Mouse (Mus musculus): ENCODE measurements at regions not wholly inside any gene's neighbourhood (a gene's known extent, or its start where the extent isn't known, plus 50 kb on each side); places are given as distances from the start of the nearest gene placed in this dataset.

DNA sequence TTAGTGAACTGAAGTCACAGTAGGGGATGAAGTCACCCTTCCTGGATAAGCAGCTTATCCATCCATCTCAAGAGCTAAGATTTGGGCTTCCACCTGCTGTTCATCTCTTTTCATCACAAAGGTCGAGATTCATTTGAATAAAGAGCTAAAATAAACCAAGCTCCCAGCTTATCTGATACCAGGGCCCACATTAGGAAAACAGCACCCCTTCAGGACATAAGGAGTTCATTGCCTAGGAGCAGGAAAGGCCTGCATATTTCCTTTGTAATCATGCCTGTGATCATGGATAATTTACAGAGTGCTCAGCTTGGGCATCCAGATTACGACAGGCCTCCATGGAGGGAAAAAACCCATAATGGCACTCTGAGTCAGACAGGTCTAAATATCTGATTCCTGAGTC is 190.7 kb upstream of the Klhl29 start:
- DNase-seq (ENCODE audit: low read depth, low spot score) = no peak

- DNase-seq (ENCODE audit: low read depth, low spot score) = peak; percentile 47
Observed at GRCm38 (mm10) chr12:5552607-5553006, 177.1 kb upstream of the Klhl29 start.

DNA sequence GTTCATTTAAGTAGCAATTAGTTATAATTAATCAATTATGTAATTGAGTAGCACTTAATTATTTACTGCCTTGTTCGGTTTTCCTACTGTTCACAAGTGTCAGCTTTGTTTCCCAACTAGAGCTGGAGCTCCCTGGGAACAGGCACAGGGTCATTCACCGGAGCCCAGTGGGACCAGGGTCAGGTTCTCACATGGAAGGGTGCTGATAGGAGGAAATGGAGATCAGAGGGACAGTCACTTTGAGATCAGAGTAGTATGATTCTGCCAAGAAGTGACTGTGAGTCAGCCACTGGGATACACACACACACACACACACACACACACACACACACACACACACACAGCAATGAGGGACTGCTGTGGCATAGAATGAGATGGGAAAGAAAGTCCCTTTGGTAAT is 176.4 kb upstream of the Klhl29 start:
- DNase-seq (ENCODE audit: low read depth, low spot score) = no peak

DNA sequence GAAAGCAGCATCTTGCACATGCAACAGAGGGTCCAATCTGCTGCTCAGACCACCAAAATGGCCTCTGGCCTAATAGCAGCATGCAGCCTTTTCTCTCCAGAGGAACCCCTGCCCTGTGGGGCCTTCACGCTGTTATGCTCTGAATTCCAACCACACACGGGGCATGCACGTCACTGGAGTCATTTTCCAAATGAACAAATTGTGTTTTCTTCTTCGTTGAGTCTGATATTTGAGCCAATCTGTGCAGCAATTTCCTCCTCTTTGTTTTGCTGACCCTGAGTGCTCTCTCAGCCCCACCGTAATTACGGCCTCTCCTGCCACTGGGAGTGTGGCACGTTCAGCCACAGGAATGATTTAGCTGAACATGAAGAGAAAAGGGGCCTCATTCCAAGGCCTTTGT is 174.3 kb upstream of the Klhl29 start:
- peak; percentile 28 for DNase-seq (ENCODE audit: low read depth, low spot score)

GRCm38 (mm10) chr12:5547698-5548097 is 172.2 kb upstream of the Klhl29 start:
- no peak for DNase-seq (ENCODE audit: low read depth, low spot score)

DNA sequence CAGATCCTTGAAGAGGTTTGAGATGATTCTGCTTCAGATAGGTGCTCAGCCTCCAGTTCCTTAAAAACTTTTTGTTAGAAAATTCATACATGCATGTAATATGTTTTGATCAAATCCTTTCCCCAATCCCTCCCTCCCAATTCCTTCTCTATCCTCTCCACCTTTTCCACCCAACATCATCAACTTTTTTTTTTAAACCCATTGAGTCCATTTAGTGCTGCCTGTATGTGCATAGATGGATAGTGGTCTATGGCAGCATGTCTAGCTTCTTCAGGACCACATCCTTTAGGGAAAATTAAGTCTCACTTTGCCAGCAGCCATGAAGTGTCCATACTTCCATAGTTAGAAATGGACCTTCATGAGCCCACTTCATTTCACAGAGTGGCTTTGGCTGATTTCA is 167.2 kb upstream of the Klhl29 start:
- DNase-seq (ENCODE audit: low read depth, low spot score) = no peak

GRCm38 (mm10) chr12:5496299-5496698 is 120.8 kb upstream of the Klhl29 start:
- no peak for DNase-seq (ENCODE audit: low read depth, low spot score)

GRCm38 (mm10) chr12:5494657-5495512 is 119.4 kb upstream of the Klhl29 start:
- DNase-seq (ENCODE audit: low read depth, low spot score) = peak; percentile 48

DNA sequence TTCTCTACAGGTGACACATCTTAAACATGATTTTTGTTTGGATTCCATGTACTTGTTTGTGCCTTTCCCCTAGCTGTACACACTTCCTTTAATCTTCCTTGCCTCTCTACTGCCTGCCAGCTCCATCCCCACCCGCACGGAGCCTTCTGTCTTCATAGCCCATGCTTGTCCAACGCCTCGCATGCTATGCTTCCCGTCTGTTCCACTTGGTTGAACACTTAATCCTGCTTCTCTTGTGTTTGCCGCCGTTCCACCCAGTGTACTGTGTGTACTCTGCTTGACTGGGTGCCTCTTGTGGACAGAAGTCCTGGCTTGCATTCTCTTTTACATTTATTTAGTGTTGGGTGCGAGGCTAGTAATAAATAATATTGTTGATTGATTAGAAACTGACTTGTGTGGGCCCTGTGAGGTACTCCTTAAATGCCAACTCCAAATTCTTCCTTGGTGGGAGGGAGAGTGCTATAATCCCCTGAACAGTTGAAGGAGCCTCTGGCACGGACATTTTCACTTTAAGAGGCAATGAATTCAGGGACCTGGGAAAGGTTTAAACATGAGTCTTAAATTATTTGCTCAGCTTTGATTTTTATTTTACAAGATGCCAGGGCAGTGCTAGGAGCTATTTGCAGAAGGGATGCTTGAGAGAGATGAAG is 88.9 kb upstream of the Klhl29 start:
- no peak for DNase-seq (ENCODE audit: low read depth, low spot score)

DNA sequence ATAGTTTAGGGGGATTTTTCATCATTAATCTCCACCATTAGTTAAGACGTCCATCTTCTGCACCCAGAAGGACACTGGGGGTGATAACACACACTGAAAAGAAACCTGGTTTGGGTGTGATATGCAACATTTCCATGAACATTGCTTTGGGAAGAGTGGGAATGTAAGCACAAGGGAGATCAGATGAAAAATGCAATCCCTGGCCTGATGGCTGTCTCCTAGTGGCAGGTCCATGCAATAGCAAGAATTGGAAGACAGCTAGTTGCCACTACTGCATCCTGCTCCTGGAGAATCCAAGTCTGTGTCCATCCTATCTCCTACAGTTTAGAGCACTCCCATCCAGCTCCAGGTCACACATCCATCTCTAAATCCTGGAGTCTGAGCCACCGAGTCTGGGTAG is 77.7 kb upstream of the Klhl29 start:
- no peak for DNase-seq (ENCODE audit: low read depth, low spot score)

GRCm38 (mm10) chr12:5443730-5444129 is 68.2 kb upstream of the Klhl29 start:
- no peak for DNase-seq (ENCODE audit: low read depth, low spot score)

DNA sequence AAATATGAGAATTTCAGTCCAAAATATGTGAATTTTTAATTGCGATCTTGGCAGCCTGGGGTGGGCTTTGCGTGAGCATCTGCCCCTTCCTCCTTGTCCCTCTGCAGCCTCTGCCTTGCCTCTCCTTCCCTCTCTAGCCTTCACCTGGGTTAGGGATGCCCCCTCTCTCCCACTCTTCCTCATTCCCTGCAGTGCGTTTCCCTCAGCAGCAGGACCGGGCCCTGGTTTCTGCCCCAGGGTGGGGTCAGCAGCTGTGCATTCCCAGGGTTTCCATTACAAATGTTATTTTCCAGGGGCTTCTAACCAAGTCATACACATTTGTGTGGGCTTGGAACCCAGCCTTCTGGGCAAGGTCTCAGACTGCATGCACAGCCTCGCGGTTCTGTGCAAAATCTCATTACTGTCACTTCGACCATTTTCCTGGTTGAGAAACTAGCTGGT is 67.6 kb upstream of the Klhl29 start:
- peak; percentile 3 for DNase-seq (ENCODE audit: low read depth, low spot score)

GRCm38 (mm10) chr12:5442679-5443078 is 67.2 kb upstream of the Klhl29 start:
- DNase-seq (ENCODE audit: low read depth, low spot score) = no peak

DNA sequence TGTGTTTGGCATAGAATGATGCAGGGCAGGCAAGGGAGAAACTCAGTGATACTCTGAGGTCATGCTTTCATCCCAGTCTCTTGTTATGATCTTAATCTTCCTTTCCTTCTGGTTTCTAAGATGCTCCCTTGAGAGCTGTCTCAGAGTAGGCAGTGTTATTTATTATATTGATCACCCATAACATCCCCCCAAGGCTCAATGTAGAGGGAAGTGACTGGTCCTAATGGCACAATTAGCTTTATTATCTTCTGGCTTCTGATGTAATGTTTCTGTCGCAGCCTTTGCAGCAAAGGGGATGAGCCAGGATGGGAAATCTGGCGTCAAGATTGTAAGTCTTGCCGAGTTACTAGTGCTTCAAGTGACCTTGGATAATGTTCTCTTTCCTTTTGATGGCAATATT is 65.0 kb upstream of the Klhl29 start:
- no peak for DNase-seq (ENCODE audit: low read depth, low spot score)

- no peak for DNase-seq (ENCODE audit: low read depth, low spot score)
Observed at GRCm38 (mm10) chr12:5435876-5436275, 60.4 kb upstream of the Klhl29 start.

- no peak for DNase-seq (ENCODE audit: low read depth, low spot score)
Observed at GRCm38 (mm10) chr12:5434060-5434459, 58.6 kb upstream of the Klhl29 start.

GRCm38 (mm10) chr12:5432688-5433087 is 57.2 kb upstream of the Klhl29 start:
- DNase-seq (ENCODE audit: low read depth, low spot score) = no peak

- DNase-seq (ENCODE audit: low read depth, low spot score) = no peak
Observed at GRCm38 (mm10) chr12:5428733-5429132, 53.3 kb upstream of the Klhl29 start.

All from forelimb bud, embryonic 11.5 days (tissue).